Mouse (Mus musculus) forebrain, postnatal 0 days (tissue): ENCODE data around the gene Slc5a8. TPM values are rescaled to one million over a fixed set of nuclear protein-coding genes. Genes with fewer than 3 reads are reported as not detected.

ENCODE experiments used
- ATAC-seq: fragments of 200-750 bp; cut with Nextera tagmentation; 2 replicates; pipeline ENCODE4 v1.8.0; 2017; ENCODE audit warnings: mild to moderate bottlenecking, moderate library complexity
- DNase-seq: peaks from one replicate; pipeline ENCODE4 v3.0.0-alpha.2; 2015
- H3K27ac ChIP-seq: fragments of 300-500 bp; sonication (generic); 2 replicates; pipeline ENCODE4 v1.5.1; 2014; ENCODE audit warnings: low read depth, mild to moderate bottlenecking, antibody characterized with exemption, low read length, moderate library complexity, mixed read lengths
- H3K27me3 ChIP-seq: fragments of 300-500 bp; sonication (generic); 2 replicates; pipeline ENCODE4 v1.6.1; 2014; ENCODE audit warnings: mild to moderate bottlenecking, low read length, mixed read lengths; ENCODE audit not compliant: insufficient read depth
- H3K36me3 ChIP-seq: fragments of 300-500 bp; sonication (generic); 2 replicates; pipeline ENCODE4 v1.6.1; 2014; ENCODE audit warnings: mild to moderate bottlenecking, moderate library complexity; ENCODE audit not compliant: insufficient read depth
- H3K4me1 ChIP-seq: fragments of 300-500 bp; sonication (generic); 2 replicates; pipeline ENCODE4 v1.6.1; 2014; ENCODE audit warnings: antibody characterized with exemption; ENCODE audit not compliant: insufficient read depth
- H3K4me2 ChIP-seq: fragments of 300-500 bp; sonication (generic); 2 replicates; pipeline ENCODE4 v1.6.1; 2014; ENCODE audit warnings: low read depth, mild to moderate bottlenecking, moderate library complexity
- H3K4me3 ChIP-seq: fragments of 300-500 bp; sonication (generic); 2 replicates; pipeline ENCODE4 v1.5.1; 2014; ENCODE audit warnings: low read depth, low read length, mixed read lengths
- H3K9ac ChIP-seq: fragments of 300-500 bp; sonication (generic); 2 replicates; pipeline ENCODE4 v1.6.1; 2014; ENCODE audit warnings: mild to moderate bottlenecking
- H3K9me3 ChIP-seq: fragments of 300-500 bp; sonication (generic); 2 replicates; pipeline ENCODE4 v1.6.1; 2016; ENCODE audit warnings: low read length
- CTCF ChIP-seq: sonication (generic); IDR thresholded peaks from 2 replicates; pipeline ENCODE4 v1.5.1; 2016; ENCODE audit warnings: antibody characterized with exemption, control low read depth, low read depth
- WGBS: fragments of 180-500 bp; shearing (Covaris S2); extraction: QIAGEN DNeasy Blood & Tissue Kit; methylation state at CpG from one replicate; pipeline ENCODE4 v1.1.7; 2014; 5-methylcytosine and 5-hydroxymethylcytosine counted together
- polyA plus RNA-seq: library from polyadenylated mRNA; unstranded; fragments of >200 nt; fragmentation: Nextera tagmentation; extraction: Ambion mirVana; gene quantifications from 2 replicates; pipeline ENCODE4 v1.2.1, GENCODE M21; 2015
- total RNA-seq: library from RNA; depleted of rRNA; stranded (reverse); fragments of >200 nt; gene quantifications from 2 replicates; pipeline ENCODE4 v1.2.3, GENCODE M21; 2014; rRNA removed

Gene Slc5a8
- total and polyA plus RNA-seq, 2 experiments from 2014 or later = 0.07 to 0.14 TPM

DNA sequence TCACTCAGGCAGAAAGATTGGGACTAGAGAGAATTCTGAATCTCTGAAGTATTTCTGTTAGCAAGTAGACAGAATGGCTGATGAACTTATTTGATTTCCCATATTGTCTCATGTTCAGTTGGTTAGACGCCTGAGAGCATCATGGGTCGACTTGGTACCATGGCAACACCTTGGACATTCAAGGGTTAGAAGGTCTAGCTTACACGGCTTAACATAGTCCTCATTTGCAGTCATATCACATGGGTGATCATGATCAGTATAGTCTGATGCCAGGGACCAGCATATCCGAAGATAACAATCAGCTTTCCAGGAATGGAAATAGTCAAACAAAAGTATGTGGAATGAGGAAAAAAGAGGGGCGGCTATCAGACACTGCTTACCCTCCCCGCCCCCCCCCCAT, 93.1 kb downstream of the Slc5a8 start:
- Histone ChIP-seq H3K4me1 (no peaks in the 10 kb centered on the region), H3K4me3 (no peak overlapping the region), H3K27me3 (no peaks in the 10 kb centered on the region), H3K36me3 (no peaks in the 10 kb centered on the region), H3K9me3 (no peaks in the 10 kb centered on the region), H3K9ac (no peak overlapping the region), H3K4me2 (no peak overlapping the region), H3K27ac (no peak overlapping the region)
- ATAC-seq (no peak), DNase-seq (no peak)
- WGBS = 61% methylated on average over 6 of the region's 6 CpGs
- TF ChIP-seq CTCF = no peak

Other genes with a start within 250 kb of the Slc5a8 start
- gene Spic, start 201.0 kb upstream of the Slc5a8 start, total RNA-seq = not detected in 2 replicates
- gene Spic, start 201.0 kb upstream of the Slc5a8 start, polyA plus RNA-seq = not detected in 2 replicates
- 104 and 113 TPM in 2 replicates for gene Arl1, start 155.1 kb upstream of the Slc5a8 start, total RNA-seq
- gene Arl1, start 155.1 kb upstream of the Slc5a8 start, polyA plus RNA-seq = 169 and 172 TPM in 2 replicates
- gene Utp20, start 59.2 kb upstream of the Slc5a8 start, total RNA-seq = 15.2 and 18.5 TPM in 2 replicates
- gene Utp20, start 59.2 kb upstream of the Slc5a8 start, polyA plus RNA-seq = 2.9 and 4.3 TPM in 2 replicates